Mouse (Mus musculus): ENCODE data around the gene Sema5a. TPM values are rescaled to one million over a fixed set of nuclear protein-coding genes. Genes with fewer than 3 reads are reported as not detected.

Sema5a gene
- total and polyA plus RNA-seq, 3 experiments, result 0.17 to 0.27 (median 0.17) TPM

DNA sequence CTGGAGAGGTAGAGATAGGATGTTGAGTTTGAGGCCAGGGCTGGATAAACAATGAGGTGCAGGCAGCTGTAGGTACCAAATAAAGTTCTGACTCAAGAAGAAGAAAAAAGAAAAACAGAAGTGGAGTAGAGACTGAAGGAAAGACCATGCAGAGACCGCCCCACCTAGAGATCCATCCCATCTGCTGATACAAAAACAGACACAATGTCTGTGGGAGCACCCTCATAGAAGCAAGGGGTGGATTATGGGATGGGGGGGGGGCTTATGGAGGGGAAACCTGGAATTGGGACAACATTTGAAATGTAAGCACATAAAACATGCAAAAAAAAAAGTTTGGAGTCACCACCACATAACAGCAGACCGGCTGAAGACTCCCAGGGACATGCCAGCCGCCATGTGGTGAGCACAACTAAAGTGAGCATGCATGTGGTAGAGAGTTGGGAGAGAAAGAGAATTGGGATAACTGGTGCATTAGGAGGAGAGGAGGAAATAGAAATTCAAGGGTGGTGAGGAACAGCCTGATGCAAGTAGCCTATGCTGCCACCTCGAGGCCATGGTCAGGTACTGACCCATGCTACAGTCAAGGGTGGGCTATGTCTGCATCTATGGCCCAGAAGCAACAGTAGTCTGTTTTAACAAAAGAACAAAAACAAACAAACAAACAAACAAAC is 473.8 kb downstream of the Sema5a start:
- Histone ChIP-seq H3K79me2 (replicated peaks; ENCODE audit: control insufficient read depth, extremely low read depth, insufficient read depth, poor library complexity, severe bottlenecking) (no peaks in the 10 kb centered on the region), H3K4me1 (ENCODE audit: control insufficient read depth in 1 of 2, insufficient read depth in 2 of 2) (no peaks in the 10 kb centered on the region), H3K27me3 (replicated peaks) (no peaks in the 10 kb centered on the region), H3K4me2 (ENCODE audit: insufficient read depth, low read depth, poor library complexity, severe bottlenecking) (no peak overlapping the region), H3K9me3 (replicated peaks; ENCODE audit: low read length) (no peaks in the 10 kb centered on the region), H3K27ac (ENCODE audit: insufficient read depth, low read depth) (no peak overlapping the region), H3K9ac (ENCODE audit: insufficient read depth, low read depth) (no peak overlapping the region), H3K36me3 (replicated peaks in 1 of 2; ENCODE audit: control insufficient read depth in 1 of 2, insufficient read depth in 1 of 2, low read length in 1 of 2) (no peaks in the 10 kb centered on the region), H3K4me3 (replicated peaks in 1 of 3; ENCODE audit: low read depth in 2 of 3, low read length in 2 of 3, poor library complexity in 1 of 3) (no peak overlapping the region)
- dilution Hi-C loops (cut with MboI; ENCODE audit: extremely low pct_ligation_motif_present, extremely low pct_unique_long_range_greater_than_20kb, low sequenced_read_pairs) (no loop called here), in situ Hi-C loops (cut with MboI; ENCODE audit: low pct_ligation_motif_present, low pct_unique_long_range_greater_than_20kb, low sequenced_read_pairs) (loop anchor here (25.0 kb wide), 1 partner anchor 481 kb away; the partner anchor contains the start of gene Sema5a)
- TF ChIP-seq RAD21 (IDR thresholded peaks at IDR 0.05; ENCODE audit: low read depth, low read length) (peak; percentile 86), CHD1 (IDR thresholded peaks at IDR 0.05; ENCODE audit: low read depth, low read length) (no peak), ELF1 (IDR thresholded peaks at IDR 0.05; ENCODE audit: low read depth, low read length) (no peak), CTCF (conservative IDR thresholded peaks at IDR 0.05 in 1 of 2, IDR thresholded peaks at IDR 0.05 in 1 of 2; ENCODE audit: low read depth in 2 of 2, low read length in 2 of 2) (peak; percentile 77 to 86), MAX (IDR thresholded peaks at IDR 0.05; ENCODE audit: low read length) (0 out of 2 replicates have a peak, but pooled peaks have one; percentile 22), NELFE (IDR thresholded peaks at IDR 0.05; ENCODE audit: low read depth, low read length) (0 out of 2 replicates have a peak, but pooled peaks have one; percentile 30), SMC3 (IDR thresholded peaks at IDR 0.05; ENCODE audit: low read depth, low read length) (peak; percentile 66)
- DNase-seq (ENCODE audit: extremely low read depth), result peak; percentile 63

DNA sequence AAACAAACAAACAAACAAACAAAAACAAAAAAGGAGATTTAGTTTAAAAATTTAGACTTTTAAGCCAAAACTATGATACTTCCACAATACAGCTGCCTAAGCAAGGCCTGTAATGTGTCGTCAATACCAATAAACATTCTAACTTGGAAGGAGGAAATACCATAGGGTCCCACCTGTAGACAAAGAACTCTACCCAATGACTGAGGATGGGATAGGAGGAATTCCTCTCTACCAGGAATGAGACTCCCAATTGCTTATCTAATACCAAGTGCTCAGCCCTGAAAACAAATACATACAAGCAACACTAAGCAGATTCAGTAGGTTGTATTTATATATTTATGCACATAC is 474.3 kb downstream of the Sema5a start:
- no peak for DNase-seq (ENCODE audit: extremely low read depth)
- Histone ChIP-seq H3K79me2 (replicated peaks; ENCODE audit: control insufficient read depth, extremely low read depth, insufficient read depth, poor library complexity, severe bottlenecking) (no peaks in the 10 kb centered on the region), H3K4me1 (ENCODE audit: control insufficient read depth in 1 of 2, insufficient read depth in 2 of 2) (no peaks in the 10 kb centered on the region), H3K4me2 (ENCODE audit: insufficient read depth, low read depth, poor library complexity, severe bottlenecking) (no peak overlapping the region), H3K36me3 (replicated peaks in 1 of 2; ENCODE audit: control insufficient read depth in 1 of 2, insufficient read depth in 1 of 2, low read length in 1 of 2) (no peaks in the 10 kb centered on the region), H3K9me3 (replicated peaks; ENCODE audit: low read length) (no peaks in the 10 kb centered on the region), H3K9ac (ENCODE audit: insufficient read depth, low read depth) (no peak overlapping the region), H3K27ac (ENCODE audit: insufficient read depth, low read depth) (no peak overlapping the region), H3K27me3 (replicated peaks) (no peaks in the 10 kb centered on the region), H3K4me3 (replicated peaks in 1 of 3; ENCODE audit: low read depth in 2 of 3, low read length in 2 of 3, poor library complexity in 1 of 3) (no peak overlapping the region)
- TF ChIP-seq ZMIZ1 (IDR thresholded peaks at IDR 0.05; ENCODE audit: low read depth, low read length) (no peak), MYC (IDR thresholded peaks at IDR 0.05; ENCODE audit: low read depth, low read length) (no peak), POLR2A (IDR thresholded peaks at IDR 0.05; ENCODE audit: low read depth, low read length) (no peak)
- dilution Hi-C loops (cut with MboI; ENCODE audit: extremely low pct_ligation_motif_present, extremely low pct_unique_long_range_greater_than_20kb, low sequenced_read_pairs), result no loop called here
- in situ Hi-C loops (cut with MboI; ENCODE audit: low pct_ligation_motif_present, low pct_unique_long_range_greater_than_20kb, low sequenced_read_pairs), result loop anchor here (25.0 kb wide), 1 partner anchor 482 kb away; the partner anchor contains the start of gene Sema5a

DNA sequence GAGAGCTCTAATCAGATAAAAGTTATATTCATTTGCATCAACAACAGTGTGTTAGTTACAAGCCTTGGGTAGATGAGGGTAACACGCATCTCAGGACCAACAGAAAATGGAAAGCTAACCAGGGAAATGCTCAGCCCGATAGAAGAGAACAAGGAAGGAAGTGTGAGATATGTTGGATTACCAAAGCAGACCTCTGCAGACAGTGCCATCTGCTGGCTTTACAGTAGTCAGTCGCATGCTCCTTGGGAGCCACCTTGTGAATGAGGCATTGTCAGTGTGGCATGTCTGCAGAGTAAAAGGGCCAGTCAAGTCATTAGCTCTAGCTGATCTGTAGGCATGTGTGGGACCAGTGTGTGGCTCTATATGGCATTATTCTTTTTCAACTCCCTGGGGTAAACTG is 486.2 kb downstream of the Sema5a start:
- dilution Hi-C loops (cut with MboI; ENCODE audit: extremely low pct_ligation_motif_present, extremely low pct_unique_long_range_greater_than_20kb, low sequenced_read_pairs), result no loop called here
- Histone ChIP-seq H3K4me2 (ENCODE audit: insufficient read depth, low read depth, poor library complexity, severe bottlenecking) (peak overlapping the region; percentile 54), H3K27me3 (replicated peaks) (no peaks in the 10 kb centered on the region), H3K79me2 (replicated peaks; ENCODE audit: control insufficient read depth, extremely low read depth, insufficient read depth, poor library complexity, severe bottlenecking) (no peaks in the 10 kb centered on the region), H3K9ac (ENCODE audit: insufficient read depth, low read depth) (no peak overlapping the region), H3K9me3 (replicated peaks; ENCODE audit: low read length) (no peaks in the 10 kb centered on the region), H3K4me3 (replicated peaks in 1 of 3; ENCODE audit: low read depth in 2 of 3, low read length in 2 of 3, poor library complexity in 1 of 3) (no peak overlapping the region), H3K4me1 (ENCODE audit: control insufficient read depth in 1 of 2, insufficient read depth in 2 of 2) (peaks cover 0 to 7% of the 10 kb centered on the region in 2 experiments; a peak in 2 of 4 replicates), H3K36me3 (replicated peaks in 1 of 2; ENCODE audit: control insufficient read depth in 1 of 2, insufficient read depth in 1 of 2, low read length in 1 of 2) (no peaks in the 10 kb centered on the region), H3K27ac (ENCODE audit: insufficient read depth, low read depth) (no peak overlapping the region)
- peak; percentile 60 for DNase-seq (ENCODE audit: extremely low read depth)
- TF ChIP-seq CTCF (conservative IDR thresholded peaks at IDR 0.05 in 1 of 2, IDR thresholded peaks at IDR 0.05 in 1 of 2; ENCODE audit: low read depth in 2 of 2, low read length in 2 of 2), result peak; percentile 63 to 72
- no peak for TF ChIP-seq GABPA (IDR thresholded peaks at IDR 0.05; ENCODE audit: insufficient replicate concordance, low read depth, low read length)
- TF ChIP-seq MAX (IDR thresholded peaks at IDR 0.05; ENCODE audit: low read length), result 0 out of 2 replicates have a peak, but pooled peaks have one; percentile 19
- TF ChIP-seq SMC3 (IDR thresholded peaks at IDR 0.05; ENCODE audit: low read depth, low read length), result peak; percentile 48
- TF ChIP-seq TCF12 (IDR thresholded peaks at IDR 0.05; ENCODE audit: low read depth, low read length), result no peak
- TF ChIP-seq RAD21 (IDR thresholded peaks at IDR 0.05; ENCODE audit: low read depth, low read length), result peak; percentile 52
- peak; percentile 17; the same call in 1 of the 2 replicates for TF ChIP-seq ELF1 (IDR thresholded peaks at IDR 0.05; ENCODE audit: low read depth, low read length)
- TF ChIP-seq E2F4 (IDR thresholded peaks at IDR 0.05; ENCODE audit: insufficient replicate concordance, low read depth, low read length), result no peak
- TF ChIP-seq HCFC1 (IDR thresholded peaks at IDR 0.05; ENCODE audit: low read depth, low read length), result no peak
- in situ Hi-C loops (cut with MboI; ENCODE audit: low pct_ligation_motif_present, low pct_unique_long_range_greater_than_20kb, low sequenced_read_pairs), result no loop called here

Data from CH12.LX (cell line).